Mouse (Mus musculus): ENCODE measurements around the gene Klf17. TPM values are rescaled to one million over a fixed set of nuclear protein-coding genes. Genes with fewer than 3 reads are reported as not detected.

The Klf17 gene
- polyA plus RNA-seq (2014; fragmentation: Illumina TruSeq; extraction: RNeasy Lipid Tissue Mini Kit (QIAGEN cat#74804); ENCODE audit: low replicate concordance), result not detected

DNA sequence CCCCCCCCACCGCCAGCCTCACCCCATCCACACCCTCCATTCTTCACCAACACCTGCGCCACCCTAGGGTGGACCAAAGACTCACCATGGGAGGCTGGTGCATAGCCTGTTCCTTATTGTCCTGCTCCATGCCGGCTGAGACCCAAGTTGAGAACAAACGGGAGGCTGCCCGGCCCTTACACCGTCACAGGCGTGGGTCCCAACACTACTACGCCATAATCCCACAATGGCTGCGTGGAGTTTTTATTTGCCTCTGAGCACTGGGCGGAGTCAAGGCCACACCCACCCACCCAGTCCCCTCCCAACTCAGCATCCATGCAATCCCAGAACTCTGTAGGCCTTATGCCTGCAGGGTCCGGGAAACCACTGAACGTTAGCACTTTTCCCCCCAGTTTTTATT is at the start of gene Klf17:
Klf17 (minus strand) TSS at position 233 of the 400 bp plus-strand sequence.

DNA sequence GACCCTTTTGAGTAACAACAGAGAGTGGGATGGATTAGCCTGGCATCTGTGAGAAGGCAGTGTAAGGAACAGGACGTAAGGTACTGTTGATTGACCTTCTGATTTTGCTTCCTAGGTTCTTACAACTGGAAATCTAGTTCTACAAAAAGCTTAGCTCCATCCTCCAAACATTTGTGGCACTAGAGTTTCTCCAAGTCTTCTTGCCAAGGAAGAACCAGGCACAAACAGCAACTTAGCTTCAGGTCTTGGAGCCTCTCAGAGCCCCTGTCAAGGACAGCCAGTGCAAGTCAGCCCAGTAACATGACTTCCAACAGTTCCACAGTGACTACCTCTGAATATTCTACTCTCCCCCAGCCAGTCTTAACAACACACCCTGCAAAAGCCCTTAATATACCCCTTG is 41.3 kb downstream of the Klf17 start, which contains the start of gene Gm12845:
Gm12845 (plus strand) TSS at position 301 of the 400 bp plus-strand sequence.

Other genes with a start within 250 kb of the Klf17 start
- gene Eri3, start 215.3 kb downstream of the Klf17 start, polyA plus RNA-seq (2014; fragmentation: Illumina TruSeq; extraction: RNeasy Lipid Tissue Mini Kit (QIAGEN cat#74804); ENCODE audit: low replicate concordance), result 7.1 TPM
- 0.48 TPM for gene Dmap1, start 83.4 kb downstream of the Klf17 start, polyA plus RNA-seq (2014; fragmentation: Illumina TruSeq; extraction: RNeasy Lipid Tissue Mini Kit (QIAGEN cat#74804); ENCODE audit: low replicate concordance)
- not detected for gene Gm12845, start 41.2 kb downstream of the Klf17 start, polyA plus RNA-seq (2014; fragmentation: Illumina TruSeq; extraction: RNeasy Lipid Tissue Mini Kit (QIAGEN cat#74804); ENCODE audit: low replicate concordance)
- gene Slc6a9, start 68.9 kb upstream of the Klf17 start, polyA plus RNA-seq (2014; fragmentation: Illumina TruSeq; extraction: RNeasy Lipid Tissue Mini Kit (QIAGEN cat#74804); ENCODE audit: low replicate concordance), result 0.45 TPM
- not detected for gene Ccdc24, start 106.9 kb upstream of the Klf17 start, polyA plus RNA-seq (2014; fragmentation: Illumina TruSeq; extraction: RNeasy Lipid Tissue Mini Kit (QIAGEN cat#74804); ENCODE audit: low replicate concordance)
- gene B4galt2, start 117.8 kb upstream of the Klf17 start, polyA plus RNA-seq (2014; fragmentation: Illumina TruSeq; extraction: RNeasy Lipid Tissue Mini Kit (QIAGEN cat#74804); ENCODE audit: low replicate concordance), result not detected
- 27.4 TPM for gene Atp6v0b, start 121.7 kb upstream of the Klf17 start, polyA plus RNA-seq (2014; fragmentation: Illumina TruSeq; extraction: RNeasy Lipid Tissue Mini Kit (QIAGEN cat#74804); ENCODE audit: low replicate concordance)
- 3.5 TPM for gene Dph2, start 126.4 kb upstream of the Klf17 start, polyA plus RNA-seq (2014; fragmentation: Illumina TruSeq; extraction: RNeasy Lipid Tissue Mini Kit (QIAGEN cat#74804); ENCODE audit: low replicate concordance)
- 0.22 TPM for gene Ipo13, start 149.4 kb upstream of the Klf17 start, polyA plus RNA-seq (2014; fragmentation: Illumina TruSeq; extraction: RNeasy Lipid Tissue Mini Kit (QIAGEN cat#74804); ENCODE audit: low replicate concordance)
- gene Artn, start 164.1 kb upstream of the Klf17 start, polyA plus RNA-seq (2014; fragmentation: Illumina TruSeq; extraction: RNeasy Lipid Tissue Mini Kit (QIAGEN cat#74804); ENCODE audit: low replicate concordance), result not detected